Mouse (Mus musculus): Measurements from ENCODE around the gene Rwdd4a.

Gene Rwdd4a

DNA sequence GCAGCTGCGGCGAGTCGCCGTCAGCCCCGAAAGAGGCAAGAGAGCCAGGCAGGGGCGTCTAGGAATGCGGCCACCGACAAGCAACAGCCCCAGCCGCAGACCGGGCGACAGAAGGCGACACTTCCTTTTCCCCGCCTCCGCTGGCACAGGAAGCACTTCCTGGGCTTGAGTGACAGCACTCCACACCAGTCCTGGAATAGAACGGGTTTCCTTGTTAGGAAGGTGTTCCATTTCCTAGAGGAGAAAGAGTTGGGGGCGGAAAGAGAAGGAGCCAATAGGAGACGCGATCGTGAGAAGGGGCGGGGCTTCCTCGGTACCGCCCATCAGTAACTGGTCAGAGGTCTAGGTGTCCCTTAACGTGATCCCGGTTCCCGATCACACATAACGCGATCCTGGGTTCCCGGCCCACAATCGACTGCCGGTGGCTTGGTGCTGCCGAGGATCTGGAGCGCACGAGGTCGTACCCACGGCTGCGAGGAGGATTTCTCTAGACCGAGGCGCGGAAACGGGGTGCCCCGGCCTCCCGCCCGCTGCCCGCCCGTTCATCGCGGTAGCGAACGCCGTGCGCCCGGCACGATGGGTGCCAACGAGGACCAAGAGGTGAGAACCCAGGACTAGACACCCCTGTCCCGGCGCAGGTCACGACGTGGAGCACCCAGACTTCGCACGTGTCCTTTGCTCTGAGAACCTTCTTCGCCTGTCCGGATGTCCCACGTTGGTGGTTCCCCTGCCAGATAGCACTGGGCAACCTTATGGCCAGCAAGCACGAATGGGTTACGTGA, at the start of gene Rwdd4a, which contains the start of gene Trappc11:
Gene Rwdd4a (plus strand): TSS at position 321 of the 782 bp plus-strand sequence.
Gene Trappc11 (minus strand): TSS at position 127 of the 782 bp plus-strand sequence.
- peak; percentile 91 for DNase-seq (ENCODE audit: extremely low spot score, low spot score)

DNA sequence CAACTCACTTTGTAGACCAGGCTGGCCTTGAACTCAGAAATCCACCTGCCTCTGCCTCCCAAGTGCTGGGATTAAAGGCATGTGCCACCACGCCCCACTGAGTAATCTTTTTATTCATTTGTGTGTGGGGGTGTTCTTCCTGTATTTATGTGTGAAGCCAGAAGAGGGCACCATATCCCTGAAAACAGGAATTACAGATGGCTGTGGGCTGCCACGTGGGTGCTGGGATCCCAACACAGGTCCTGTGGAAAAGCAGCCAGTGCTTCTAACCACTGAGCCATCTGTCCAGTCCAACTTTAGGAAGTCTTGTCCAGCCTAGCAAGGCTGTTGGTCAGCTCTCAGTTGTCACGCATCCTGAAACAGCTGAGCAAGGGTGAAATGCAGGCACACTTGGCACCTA, 46.2 kb upstream of the Rwdd4a start:
- DNase-seq (ENCODE audit: extremely low spot score, low spot score): no peak

DNA sequence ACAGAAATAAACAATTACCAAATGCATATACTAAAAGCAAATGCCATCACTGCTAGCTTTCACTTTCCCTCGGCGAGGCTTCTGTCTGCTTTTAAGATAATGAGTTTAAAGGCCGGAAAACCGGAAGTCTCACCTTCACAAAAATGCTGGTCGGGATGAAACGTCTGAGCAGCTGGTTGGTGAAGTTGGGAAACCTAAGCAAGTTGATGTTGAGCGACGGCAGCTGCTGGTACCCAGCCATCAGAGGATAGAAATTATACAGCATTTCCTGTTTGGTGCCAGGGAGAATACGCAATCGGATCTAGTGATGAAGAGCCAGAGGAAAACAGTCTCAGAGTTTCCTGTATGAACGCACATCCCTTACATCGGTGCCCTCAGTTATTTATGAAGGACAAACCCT, 40.4 kb upstream of the Rwdd4a start:
- DNase-seq (ENCODE audit: extremely low spot score, low spot score): no peak

DNA sequence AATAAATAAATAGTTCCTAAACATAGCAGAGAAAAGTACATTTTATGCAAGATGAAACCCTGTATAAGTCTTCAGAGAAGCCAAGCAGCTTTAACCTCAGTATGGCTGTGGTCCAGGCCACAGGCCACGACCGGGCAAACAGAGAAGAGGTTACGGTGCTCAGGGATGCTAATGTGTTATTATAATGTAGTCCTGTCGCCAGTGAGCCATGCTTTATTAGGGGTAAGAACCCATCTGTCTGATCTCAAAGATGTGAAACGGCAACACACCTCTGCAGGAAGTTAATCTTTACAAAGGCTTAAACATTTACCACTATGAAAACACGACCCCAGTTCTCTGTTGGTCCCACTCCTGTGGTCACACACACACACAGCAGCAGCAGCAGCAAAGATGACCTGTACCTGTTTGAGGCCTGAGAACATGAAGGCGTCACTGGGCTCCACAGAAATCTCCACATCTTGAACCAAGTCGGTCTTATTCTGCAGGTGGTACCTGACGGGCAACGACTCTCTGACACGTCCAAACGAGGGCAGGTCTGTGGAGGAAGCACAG, 38.8 kb upstream of the Rwdd4a start:
- DNase-seq (ENCODE audit: extremely low spot score, low spot score): no peak

DNA sequence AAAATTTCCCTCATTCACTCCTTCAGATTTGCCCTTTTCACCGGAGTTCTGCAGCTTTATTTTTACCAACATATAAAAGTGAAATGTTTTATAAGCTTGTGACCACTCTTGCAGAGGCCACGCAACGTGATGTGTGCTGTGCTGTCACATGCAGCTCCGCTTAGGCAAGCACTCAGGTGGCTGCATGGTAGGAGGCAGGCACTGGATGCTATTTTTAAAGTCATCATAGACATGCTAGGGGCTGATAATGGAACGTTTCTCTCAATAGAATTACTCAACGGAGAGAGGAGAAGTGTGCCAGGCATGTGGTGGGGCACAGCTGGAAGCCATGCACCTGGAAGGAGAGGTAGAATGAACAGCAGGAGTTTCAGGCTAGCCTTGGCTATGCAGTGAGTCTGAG, 38.0 kb upstream of the Rwdd4a start:
- DNase-seq (ENCODE audit: extremely low spot score, low spot score): no peak

DNA sequence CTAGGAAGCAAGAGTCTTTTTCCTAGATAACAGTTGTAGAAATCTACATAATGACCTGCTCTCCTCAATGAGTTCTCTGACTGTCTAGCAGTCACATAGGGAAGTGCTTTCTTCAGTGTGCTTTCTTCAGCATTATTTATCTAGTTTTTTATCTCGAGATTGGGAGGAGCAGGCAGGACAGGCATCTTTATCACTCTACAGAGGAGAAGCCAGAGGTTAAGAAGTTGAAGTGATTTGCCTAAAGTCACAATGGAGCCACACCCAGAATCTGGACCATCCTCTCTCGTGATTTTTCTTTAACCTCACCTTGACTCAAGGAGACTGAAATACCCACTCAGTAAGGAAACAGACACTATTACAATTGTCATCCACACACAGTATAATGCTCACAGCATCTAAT, 31.5 kb upstream of the Rwdd4a start:
- DNase-seq (ENCODE audit: extremely low spot score, low spot score): no peak

DNA sequence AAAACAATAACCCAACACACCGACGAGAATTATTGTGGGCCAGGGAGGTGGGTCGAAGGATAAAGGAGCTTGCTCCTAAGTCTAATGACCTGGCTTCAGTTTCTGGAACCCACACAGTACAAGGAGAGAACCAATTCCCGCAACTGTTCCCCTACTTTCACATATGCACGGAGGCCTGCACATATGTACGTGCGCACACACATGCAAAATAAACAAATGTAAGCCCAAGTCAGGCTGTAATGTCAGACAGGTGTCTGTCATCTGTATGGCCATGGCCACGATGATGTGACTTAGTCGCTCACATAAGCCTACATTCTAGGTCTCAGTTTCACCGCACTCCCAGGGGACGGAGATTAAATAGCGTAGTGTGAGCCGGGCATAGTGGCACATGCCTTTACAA, 30.9 kb upstream of the Rwdd4a start:
- no peak for DNase-seq (ENCODE audit: extremely low spot score, low spot score)

DNA sequence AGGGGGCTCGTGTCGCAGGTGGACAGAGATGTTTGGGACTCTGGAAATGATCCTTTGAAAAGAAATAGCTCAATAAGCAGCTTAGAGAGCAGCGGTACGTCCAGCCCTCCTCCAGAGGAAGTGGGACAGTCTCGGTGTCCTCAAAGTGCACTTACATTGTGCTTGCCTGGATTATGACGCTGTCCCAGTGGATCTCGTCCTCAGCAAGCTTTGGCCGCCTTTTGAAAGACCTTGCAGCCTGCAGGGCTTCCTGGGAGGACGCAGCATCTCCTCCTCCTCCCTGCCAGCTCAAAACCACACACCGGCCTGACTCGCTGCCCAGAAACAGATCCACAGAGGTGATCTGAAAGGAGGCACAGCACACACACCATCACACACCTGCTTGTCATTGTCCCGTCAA, 28.0 kb upstream of the Rwdd4a start:
- no peak for DNase-seq (ENCODE audit: extremely low spot score, low spot score)

DNA sequence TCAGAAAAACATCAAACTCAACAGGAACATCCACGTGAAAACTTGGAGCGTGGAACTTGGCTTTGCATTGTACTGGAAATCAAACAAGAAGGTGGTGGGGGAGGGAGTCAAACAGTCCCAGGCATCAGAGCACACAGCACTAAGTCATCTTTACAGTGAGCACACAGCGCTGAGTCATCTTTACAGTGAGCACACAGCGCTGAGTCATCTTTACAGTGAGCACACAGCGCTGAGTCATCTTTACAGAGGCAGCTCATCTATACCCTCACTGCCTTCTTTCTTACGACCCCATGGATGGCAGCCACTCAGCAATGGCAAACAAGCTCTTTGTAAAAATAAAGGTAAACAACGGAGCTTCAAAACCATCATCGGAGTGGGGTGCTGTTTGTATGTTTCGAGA, 22.5 kb upstream of the Rwdd4a start:
- no peak for DNase-seq (ENCODE audit: extremely low spot score, low spot score)

DNA sequence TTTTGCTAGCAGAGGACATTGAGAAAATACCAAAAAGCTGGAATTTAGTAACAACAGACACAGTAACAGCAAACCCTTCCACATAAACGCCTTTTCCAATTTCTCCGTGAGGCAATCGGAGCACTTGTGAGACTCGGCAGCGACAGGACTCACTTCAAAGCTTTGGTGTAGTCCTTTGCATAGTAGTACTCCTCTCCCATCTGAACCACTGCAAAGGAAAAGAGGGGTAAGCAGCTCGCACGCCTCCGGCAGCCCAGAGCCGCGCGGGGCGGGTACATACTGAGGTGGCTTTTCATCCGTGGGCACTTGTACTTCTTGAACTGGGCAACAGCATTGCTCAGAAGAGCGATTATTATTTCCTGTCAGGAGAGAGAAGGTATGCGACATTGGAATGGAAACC, 19.9 kb upstream of the Rwdd4a start:
- DNase-seq (ENCODE audit: extremely low spot score, low spot score): no peak

DNA sequence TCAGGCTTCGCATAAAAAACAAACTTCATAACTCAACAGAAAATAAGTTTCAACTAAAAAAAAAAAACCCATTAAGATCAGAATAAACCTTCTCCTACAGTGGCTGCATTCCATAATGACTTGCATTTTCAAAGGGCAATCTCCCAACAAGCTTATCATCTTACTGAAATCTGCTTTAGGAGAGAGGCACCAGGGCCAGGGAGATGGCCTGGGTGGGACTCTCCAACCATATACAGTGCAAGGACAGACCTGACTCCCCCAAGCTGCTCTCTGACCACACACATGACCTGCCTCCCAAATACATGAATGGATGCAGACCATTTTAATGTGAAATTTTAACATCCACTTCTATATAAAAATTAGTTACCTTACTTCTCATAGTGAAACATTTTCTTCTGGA, 5.4 kb upstream of the Rwdd4a start:
- DNase-seq (ENCODE audit: extremely low spot score, low spot score): no peak

DNA sequence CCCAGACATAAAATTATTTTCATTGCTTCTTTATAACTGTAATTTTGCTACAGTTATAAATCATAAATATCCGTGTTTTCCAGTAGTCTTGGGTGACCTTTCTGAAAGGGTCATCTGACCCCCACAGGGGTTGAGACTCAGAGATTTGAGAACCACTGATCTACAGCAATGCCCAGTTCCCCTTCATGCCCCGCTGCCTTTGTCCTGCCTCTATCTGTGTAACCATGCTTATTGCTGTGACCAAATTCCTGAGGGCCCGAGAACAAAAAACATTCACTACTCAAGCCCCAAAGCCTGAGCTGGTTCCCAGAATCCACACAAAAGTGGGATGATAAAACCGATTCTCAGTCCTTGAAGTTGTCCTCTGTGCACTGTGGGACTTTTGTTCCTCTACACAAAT, 4.9 kb downstream of the Rwdd4a start:
- DNase-seq (ENCODE audit: extremely low spot score, low spot score): no peak

DNA sequence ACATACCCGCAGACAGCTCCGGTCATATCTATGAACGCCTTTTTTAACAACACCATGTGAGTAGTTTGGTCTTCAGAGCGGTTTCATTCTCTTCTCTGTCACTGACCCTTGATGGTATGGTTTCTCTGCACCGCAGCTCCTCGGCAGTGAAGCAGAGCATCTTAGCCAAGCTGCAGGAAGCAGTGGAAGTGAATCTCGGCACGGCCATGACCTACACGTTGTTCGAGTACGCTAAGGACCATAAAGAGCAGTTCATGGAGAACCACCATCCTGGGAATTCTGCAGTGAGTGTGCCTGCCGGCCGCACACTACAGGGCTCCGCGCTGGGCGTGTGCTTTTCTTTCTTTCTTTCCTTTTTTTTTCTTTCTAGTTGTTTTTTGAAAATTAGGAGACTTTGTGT, 9.3 kb downstream of the Rwdd4a start:
- DNase-seq (ENCODE audit: extremely low spot score, low spot score): no peak

DNA sequence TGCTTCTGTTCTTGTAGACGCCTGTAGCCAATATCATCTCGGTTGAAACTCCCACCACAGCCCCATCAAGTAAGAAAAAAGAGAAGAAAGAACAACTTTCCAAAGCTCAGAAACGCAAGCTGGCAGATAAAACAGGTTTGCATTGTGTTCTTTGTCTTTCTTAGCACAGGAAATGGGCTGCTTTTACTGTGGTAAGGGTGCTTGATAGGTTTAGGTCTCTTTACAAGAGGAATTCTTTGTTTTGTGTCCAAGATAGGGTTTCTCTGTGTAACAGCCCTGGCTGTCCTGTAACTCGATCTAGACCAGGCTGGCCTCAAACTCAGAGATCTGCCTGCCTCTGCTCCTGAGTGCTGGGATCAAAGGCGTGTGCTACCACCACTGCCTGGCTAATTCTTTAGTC, 10.6 kb downstream of the Rwdd4a start:
- DNase-seq (ENCODE audit: extremely low spot score, low spot score): no peak

DNA sequence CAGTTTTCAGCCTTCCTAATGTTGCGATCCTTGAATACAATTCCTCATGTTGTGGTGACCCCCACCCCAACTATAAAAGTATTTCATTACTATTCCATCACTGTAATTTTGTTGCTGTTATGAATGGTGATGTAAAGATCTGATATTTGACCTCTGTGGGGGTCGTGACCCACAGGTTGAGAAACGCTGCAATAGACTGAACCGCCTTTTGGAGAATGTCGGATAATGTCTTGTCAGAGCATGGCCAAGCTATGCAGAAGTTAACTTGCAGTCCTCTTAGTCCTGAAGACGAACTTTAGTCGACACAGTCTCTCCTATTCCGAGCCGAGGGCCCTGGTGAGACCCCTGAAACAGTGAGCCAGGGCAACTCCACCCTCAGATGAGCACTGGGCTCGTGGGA, 13.6 kb downstream of the Rwdd4a start:
- no peak for DNase-seq (ENCODE audit: extremely low spot score, low spot score)

DNA sequence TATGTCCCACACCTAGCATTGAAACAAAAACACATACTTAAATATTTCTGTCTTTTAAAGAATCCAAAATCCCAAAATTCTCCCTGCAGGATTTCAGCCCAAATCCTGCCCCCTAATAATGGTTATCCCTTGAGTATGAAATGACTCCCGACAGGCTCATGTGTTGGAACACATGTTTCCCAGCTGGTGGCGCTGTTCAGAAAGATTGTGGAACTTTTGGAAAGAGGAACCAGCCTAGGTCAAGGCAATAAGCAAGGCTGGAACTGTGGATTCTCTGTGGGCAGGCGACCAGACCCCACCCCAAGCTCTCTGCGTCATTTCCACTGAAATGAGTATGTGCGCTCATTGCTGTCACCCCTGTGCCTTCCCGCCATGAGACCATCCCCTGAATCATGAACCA, 20.1 kb downstream of the Rwdd4a start:
- DNase-seq (ENCODE audit: extremely low spot score, low spot score): no peak

DNA sequence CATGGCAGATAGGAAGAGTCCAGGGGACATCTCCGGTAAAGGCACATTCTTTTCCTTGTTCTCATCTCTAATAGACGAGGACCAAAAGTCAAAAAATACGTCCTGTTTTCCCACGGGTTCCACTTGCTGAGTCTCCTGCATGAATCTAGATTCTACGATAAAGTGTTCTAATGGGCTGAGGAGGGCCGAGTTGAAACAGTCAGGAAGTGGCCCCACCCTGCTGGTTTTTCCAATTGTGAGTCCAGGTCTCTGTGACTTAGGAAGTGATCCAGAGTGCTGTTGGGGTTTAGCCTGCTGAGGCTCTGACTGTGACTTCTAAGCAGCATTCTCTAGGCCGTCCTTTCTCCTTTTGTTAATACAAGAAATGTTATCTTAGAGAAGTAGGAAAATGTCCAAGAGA, 23.0 kb downstream of the Rwdd4a start:
- no peak for DNase-seq (ENCODE audit: extremely low spot score, low spot score)

DNA sequence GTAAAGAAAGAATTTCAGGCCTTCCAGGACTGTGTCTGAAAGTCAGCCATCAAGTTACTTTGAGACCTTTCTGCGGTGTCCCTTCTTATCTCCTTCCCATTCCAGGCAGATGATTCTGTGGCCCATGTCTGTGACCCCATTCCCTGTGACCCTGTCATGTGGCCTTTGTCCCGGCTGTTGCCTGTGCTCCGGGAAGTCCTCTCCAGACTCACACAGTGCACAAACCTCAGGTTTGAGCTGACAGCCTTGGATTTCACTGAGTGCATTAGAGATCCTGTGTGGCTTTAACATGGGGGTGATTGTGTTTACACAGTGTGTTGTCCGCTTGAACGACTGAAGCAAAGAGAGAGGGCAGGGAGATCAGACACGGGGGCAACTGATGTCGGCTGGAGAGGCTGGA, 24.8 kb downstream of the Rwdd4a start:
- DNase-seq (ENCODE audit: extremely low spot score, low spot score): no peak

DNA sequence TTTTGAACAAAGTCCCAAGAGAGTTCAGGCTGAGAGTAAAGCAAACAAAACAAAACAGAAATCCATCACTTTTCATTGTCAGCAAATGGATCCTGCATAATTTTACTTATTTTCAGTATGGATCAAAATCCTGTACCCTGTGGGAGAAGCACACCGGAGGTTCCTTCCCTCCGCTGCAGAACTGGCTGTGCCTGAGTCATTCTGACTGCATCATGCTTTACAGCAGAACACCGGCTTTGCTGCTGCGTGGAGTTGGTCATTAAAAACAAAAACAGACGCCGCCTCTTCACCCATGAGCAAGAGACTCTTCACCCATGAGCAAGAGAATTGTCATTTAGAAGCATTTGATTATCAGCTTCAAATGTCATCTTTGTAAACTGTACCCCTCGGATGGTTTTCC, 27.3 kb downstream of the Rwdd4a start:
- DNase-seq (ENCODE audit: extremely low spot score, low spot score): no peak

DNA sequence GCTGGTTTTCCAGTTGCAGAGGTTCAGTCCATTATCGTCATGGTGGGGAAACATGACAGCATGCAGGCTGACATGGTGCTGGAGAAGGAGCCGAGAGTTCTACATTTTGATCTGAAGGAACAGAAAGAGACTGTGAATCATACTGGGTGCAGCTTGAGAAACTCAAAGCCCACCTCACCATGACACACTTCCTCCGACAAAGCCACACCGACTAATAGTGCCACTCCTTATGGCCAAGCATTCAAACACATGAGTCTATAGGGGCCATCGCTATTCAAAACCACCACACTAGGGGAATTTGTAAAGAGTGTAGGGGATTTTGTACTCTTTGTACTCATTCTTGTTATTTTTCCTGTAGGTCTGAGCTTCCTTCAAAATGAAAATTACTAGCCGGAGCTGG, 33.1 kb downstream of the Rwdd4a start:
- DNase-seq (ENCODE audit: extremely low spot score, low spot score): no peak

DNA sequence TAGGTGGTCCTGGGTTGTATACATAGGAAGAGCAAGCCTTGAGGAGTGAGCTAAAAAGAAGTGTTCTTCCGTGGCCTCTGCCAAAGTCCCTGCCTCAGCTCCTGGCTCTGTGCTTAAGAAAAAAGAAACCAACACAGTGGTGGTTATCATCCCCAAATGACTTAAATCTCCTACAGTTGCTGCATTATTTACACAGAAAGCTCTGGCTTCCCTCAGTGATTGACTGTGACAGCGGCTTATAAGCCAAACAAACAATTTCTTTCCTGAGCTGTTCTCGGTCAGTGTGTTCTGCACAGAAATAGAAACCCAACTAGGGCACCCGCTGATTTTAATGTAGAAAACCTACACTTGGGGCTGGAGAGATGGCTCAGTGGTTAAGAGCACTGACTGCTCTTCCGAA, 34.6 kb downstream of the Rwdd4a start:
- no peak for DNase-seq (ENCODE audit: extremely low spot score, low spot score)

DNA sequence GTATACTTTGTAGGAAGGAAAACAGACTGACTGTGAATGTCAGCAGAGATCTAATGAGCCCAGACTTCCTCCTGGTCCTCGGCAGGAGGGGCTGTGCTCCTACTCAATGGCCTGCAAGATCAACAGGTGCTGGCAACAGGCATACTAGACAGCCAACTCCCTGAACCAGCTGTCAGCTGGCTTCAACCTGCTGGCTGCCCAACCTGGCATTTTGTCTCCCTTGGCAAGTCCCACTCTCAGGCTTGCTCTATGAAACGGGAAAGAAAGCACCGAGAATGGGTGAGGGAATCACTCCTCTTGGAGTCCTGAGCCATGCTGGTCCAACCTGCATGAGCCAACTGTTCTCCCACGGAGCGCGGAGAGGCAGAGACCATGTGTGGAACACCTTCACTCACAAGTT, 36.7 kb downstream of the Rwdd4a start:
- no peak for DNase-seq (ENCODE audit: extremely low spot score, low spot score)

DNA sequence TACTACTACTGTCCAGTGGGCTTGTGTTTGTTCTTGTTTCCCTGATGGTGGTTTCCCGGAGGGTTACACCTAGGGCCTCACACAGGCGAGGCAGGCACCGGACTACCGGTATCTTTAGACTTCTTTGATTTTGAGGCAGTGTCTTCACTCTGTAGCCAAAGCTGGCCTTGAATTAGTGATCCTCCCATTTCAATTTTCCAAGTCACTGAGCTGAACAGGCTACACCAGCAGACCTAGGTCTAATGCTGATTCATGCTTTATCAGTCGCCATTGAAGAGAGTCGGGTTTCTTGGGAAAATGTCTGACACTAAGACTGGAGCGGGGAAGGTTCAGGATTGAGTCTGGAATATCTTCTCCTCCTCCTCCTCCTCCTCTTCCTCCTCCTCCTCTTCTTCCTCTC, 40.0 kb downstream of the Rwdd4a start:
- DNase-seq (ENCODE audit: extremely low spot score, low spot score): no peak

All from neural tube, embryonic 10.5 days (tissue).